Mouse (Mus musculus): ENCODE data around the gene Hsd17b2. TPM values are rescaled to one million over a fixed set of nuclear protein-coding genes. Genes with fewer than 3 reads are reported as not detected.
A peak's percentile ranks its signal among the peaks of the same experiment; 100 is the strongest.
"Not testable (repeated sequence)": the region's sequence is repeated elsewhere in the genome, so short reads cannot be mapped to it uniquely, and the experiment has no call there.

Gene Hsd17b2
- polyA plus RNA-seq, 1 experiment: 85.7 TPM

DNA sequence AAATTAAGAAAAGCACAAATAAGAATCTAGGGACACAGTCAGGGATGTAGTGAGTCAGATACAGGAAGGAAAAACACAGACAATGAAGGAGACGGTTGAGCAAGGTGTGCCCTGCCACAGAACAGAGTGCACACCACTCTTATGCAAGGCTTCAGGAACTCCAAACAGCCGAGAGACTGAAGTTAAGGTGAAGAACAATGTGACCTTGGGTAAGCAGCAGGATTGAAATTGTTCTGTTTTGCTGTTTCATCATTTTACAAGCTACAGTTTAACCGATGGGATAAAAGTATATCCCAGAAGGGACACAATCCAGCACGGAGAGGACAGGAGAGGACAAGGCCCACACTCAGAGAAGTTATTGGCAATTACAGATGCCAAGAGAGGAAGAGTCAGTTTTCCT lies 26.5 kb downstream of the Hsd17b2 start:
- TF ChIP-seq CTCF (IDR thresholded peaks at IDR 0.05; ENCODE audit: extremely low read depth, insufficient read length, insufficient replicate concordance, low read depth, low read length): no peak
- TF ChIP-seq POLR2A (IDR thresholded peaks at IDR 0.05; ENCODE audit: low read depth, low read length): no peak
- WGBS: 63% methylated on average over 4 of the region's 4 CpGs
- H3K4me3 ChIP-seq (ENCODE audit: low read depth, low read length): no peak overlapping the region
- no peaks in the 10 kb centered on the region for H3K36me3 ChIP-seq (ENCODE audit: control insufficient read depth, insufficient read depth, low read length)
- H3K27ac ChIP-seq (ENCODE audit: insufficient read depth, low read depth, low read length): no peak overlapping the region
- peaks cover 3% of the 10 kb centered on the region; the same call in 1 of the 2 replicates for H3K4me1 ChIP-seq (ENCODE audit: control insufficient read depth, insufficient read depth, insufficient read length, low read length)
- no peaks in the 10 kb centered on the region for H3K27me3 ChIP-seq (ENCODE audit: control insufficient read depth, insufficient read depth, low read length)

DNA sequence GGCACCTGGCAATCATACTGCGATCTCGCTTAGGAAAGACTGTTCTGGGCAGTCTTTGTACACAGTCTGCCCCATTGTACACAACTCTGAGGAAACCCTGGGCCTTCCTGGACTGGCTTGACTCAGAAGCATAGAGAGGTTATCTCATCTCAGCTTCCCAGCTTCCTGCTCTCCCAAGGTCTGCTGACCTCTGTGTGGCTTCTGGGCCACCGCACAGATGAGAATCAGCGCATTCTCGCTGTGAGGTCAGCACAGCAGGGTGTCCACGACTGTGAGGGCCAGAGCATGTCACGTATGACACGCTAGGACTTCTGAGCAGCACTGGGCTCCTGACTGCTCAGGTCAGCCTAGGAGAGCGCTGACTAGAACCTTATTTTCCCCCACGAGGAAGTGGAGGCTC lies 29.3 kb downstream of the Hsd17b2 start:
- H3K27me3 ChIP-seq (ENCODE audit: control insufficient read depth, insufficient read depth, low read length): no peaks in the 10 kb centered on the region
- TF ChIP-seq POLR2A (IDR thresholded peaks at IDR 0.05; ENCODE audit: low read depth, low read length) (no peak), CTCF (IDR thresholded peaks at IDR 0.05; ENCODE audit: extremely low read depth, insufficient read length, insufficient replicate concordance, low read depth, low read length) (no peak)
- H3K36me3 ChIP-seq (ENCODE audit: control insufficient read depth, insufficient read depth, low read length): peaks cover 6% of the 10 kb centered on the region
- no peak overlapping the region for H3K4me3 ChIP-seq (ENCODE audit: low read depth, low read length)
- H3K4me1 ChIP-seq (ENCODE audit: control insufficient read depth, insufficient read depth, insufficient read length, low read length): peaks cover 3% of the 10 kb centered on the region; the same call in 1 of the 2 replicates
- H3K27ac ChIP-seq (ENCODE audit: insufficient read depth, low read depth, low read length): no peak overlapping the region
- WGBS: 80% methylated on average over 10 of the region's 10 CpGs

DNA sequence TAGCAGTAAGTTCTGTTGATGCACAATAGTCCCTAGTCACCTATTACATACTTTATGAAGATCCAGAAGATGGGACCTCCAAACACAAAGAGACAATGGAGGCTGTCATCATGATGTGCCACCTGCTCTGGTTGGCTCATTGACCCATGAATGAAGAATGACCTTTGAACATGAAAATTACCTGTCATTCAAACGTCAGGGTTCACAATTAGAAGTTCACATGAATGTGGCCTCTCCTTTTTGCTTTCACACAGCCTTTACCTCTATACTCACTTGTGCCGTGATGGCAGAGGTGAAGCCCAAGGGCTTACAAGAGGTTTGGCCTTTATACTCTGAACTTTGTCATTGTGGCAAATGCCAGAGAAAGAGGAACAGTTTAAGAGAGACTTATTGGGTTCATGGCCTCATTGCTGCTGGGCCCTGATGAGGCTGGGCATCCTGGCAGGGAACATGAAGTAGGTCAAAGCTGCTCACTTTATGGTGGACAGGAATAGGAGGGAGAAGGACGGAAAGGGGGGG lies 35.0 kb downstream of the Hsd17b2 start:
- WGBS: 39% methylated on average over 3 of the region's 3 CpGs
- Histone ChIP-seq H3K4me1 (ENCODE audit: control insufficient read depth, insufficient read depth, insufficient read length, low read length) (peaks cover 25% of the 10 kb centered on the region; the same call in 1 of the 2 replicates), H3K27ac (ENCODE audit: insufficient read depth, low read depth, low read length) (peak overlapping the region; percentile 60), H3K4me3 (ENCODE audit: low read depth, low read length) (no peak overlapping the region), H3K27me3 (ENCODE audit: control insufficient read depth, insufficient read depth, low read length) (no peaks in the 10 kb centered on the region), H3K36me3 (ENCODE audit: control insufficient read depth, insufficient read depth, low read length) (peaks cover 6% of the 10 kb centered on the region)
- TF ChIP-seq CTCF (IDR thresholded peaks at IDR 0.05; ENCODE audit: extremely low read depth, insufficient read length, insufficient replicate concordance, low read depth, low read length) (no peak), POLR2A (IDR thresholded peaks at IDR 0.05; ENCODE audit: low read depth, low read length) (no peak)

DNA sequence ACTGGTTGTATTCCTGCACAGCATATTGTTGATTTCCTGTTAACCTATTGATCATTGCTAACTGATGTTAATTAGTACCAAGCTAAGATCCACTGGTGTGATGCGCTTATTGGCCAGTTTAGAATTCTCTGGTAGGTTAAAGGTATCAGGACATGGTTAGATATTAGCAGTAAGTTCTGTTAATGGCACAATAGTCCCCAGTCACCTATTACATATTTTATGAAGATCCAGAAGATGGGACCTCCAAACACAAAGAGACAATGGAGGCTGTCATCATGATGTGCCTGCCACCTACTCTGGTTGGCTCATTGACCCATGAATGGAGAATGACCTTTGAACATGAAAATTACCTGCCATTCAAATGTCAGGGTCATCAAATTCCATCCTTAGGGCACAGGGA lies 36.5 kb downstream of the Hsd17b2 start:
- not testable (repeated sequence) for H3K27ac ChIP-seq (ENCODE audit: insufficient read depth, low read depth, low read length); H3K27me3 ChIP-seq (ENCODE audit: control insufficient read depth, insufficient read depth, low read length); H3K4me3 ChIP-seq (ENCODE audit: low read depth, low read length); H3K36me3 ChIP-seq (ENCODE audit: control insufficient read depth, insufficient read depth, low read length)
- WGBS: 98% methylated on average over 1 of the region's 1 CpGs
- H3K4me1 ChIP-seq (ENCODE audit: control insufficient read depth, insufficient read depth, insufficient read length, low read length): peaks cover 31% of the 10 kb centered on the region; the same call in 1 of the 2 replicates

DNA sequence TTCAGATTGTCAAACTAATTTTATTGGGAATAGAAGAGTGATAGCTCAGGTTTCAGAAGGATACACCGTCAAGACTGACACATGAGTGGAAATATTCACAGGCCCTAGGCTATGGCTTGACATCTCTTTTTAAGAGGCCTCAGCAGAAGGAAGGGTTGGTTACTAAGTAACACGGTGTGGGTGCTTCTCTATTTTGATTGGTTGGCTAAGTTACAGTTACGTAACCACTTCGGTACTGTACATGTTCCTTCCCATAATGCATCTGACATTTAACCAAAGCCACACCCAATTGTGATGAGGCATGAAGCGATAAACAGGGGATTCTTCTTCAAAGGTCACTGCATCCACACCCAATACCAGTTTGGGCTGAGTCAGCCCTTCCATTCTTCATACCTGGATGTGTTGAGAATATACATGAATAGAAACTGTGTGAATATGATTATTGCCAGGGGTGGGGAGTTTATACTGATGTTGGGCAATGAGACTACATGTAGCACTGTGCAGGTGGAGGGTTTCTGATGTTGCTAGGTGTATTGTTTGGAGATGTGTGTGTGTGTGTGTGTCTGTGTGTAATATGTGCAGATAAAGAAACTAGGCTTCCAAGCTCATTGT lies 38.8 kb downstream of the Hsd17b2 start:
- TF ChIP-seq CTCF (IDR thresholded peaks at IDR 0.05; ENCODE audit: extremely low read depth, insufficient read length, insufficient replicate concordance, low read depth, low read length) (no peak), POLR2A (IDR thresholded peaks at IDR 0.05; ENCODE audit: low read depth, low read length) (no peak)
- Histone ChIP-seq H3K4me3 (ENCODE audit: low read depth, low read length) (no peak overlapping the region), H3K4me1 (ENCODE audit: control insufficient read depth, insufficient read depth, insufficient read length, low read length) (peaks cover 31% of the 10 kb centered on the region; the same call in 1 of the 2 replicates), H3K36me3 (ENCODE audit: control insufficient read depth, insufficient read depth, low read length) (no peaks in the 10 kb centered on the region), H3K27ac (ENCODE audit: insufficient read depth, low read depth, low read length) (peak overlapping the region; percentile 85), H3K27me3 (ENCODE audit: control insufficient read depth, insufficient read depth, low read length) (no peaks in the 10 kb centered on the region)
- 57% methylated on average over 5 of the region's 5 CpGs for WGBS

DNA sequence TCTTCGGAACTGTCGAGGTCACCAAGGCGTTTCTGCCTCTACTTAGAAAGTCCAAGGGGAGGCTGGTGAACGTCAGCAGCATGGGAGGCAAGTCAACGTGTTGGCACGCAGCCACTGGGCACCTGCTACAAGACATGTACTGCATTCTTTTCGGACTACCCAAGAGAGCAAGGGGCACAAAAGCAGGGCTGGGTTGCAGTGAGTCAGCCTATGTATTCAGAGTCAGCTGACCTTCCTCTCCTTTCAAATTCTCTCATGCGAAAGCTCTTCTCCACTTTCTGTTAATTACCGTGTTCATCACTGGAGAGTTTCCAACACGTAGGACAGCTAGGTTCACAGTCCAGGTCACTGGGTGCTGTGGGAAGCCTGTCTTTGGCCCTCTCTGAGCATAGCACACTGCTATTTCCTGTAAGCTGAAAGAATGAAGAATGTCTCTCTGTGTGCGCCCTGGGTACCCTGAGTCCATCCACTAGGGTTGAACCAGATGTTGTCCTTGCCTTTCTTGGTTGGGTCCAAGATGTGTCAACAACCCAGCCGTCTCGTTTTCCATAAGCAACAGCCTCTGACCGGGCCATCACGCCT lies 40.8 kb downstream of the Hsd17b2 start:
- Histone ChIP-seq H3K36me3 (ENCODE audit: control insufficient read depth, insufficient read depth, low read length) (0 out of 2 replicates have a peak, but pooled peaks cover 3% of the 10 kb centered on the region), H3K4me3 (ENCODE audit: low read depth, low read length) (no peak overlapping the region), H3K4me1 (ENCODE audit: control insufficient read depth, insufficient read depth, insufficient read length, low read length) (peaks cover 23% of the 10 kb centered on the region; the same call in 1 of the 2 replicates), H3K27me3 (ENCODE audit: control insufficient read depth, insufficient read depth, low read length) (no peaks in the 10 kb centered on the region), H3K27ac (ENCODE audit: insufficient read depth, low read depth, low read length) (peak overlapping the region; percentile 85)
- 48% methylated on average over 15 of the region's 15 CpGs for WGBS
- TF ChIP-seq POLR2A (IDR thresholded peaks at IDR 0.05; ENCODE audit: low read depth, low read length) (no peak), CTCF (IDR thresholded peaks at IDR 0.05; ENCODE audit: extremely low read depth, insufficient read length, insufficient replicate concordance, low read depth, low read length) (no peak)

DNA sequence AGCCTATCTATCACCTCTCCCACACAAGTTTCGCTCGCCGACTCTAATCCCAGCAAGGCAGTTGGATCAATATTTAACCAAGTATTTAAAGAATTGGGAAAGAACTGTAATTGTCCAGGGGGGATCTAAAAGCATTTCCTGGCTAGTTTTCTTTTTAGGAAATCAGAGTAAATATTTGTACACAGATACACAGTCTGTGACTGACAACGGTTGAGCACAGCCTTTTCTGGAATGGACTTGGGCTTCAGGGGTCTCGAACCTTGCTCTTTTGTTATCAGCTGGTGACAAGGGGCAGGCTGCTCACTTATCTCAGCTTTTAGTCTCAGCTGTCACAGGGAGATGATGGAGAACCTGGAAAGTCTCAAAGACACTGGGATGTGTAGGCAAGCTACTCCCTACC lies 44.9 kb downstream of the Hsd17b2 start:
- H3K4me1 ChIP-seq (ENCODE audit: control insufficient read depth, insufficient read depth, insufficient read length, low read length): peaks cover 17% of the 10 kb centered on the region; the same call in 1 of the 2 replicates
- no peak overlapping the region for H3K4me3 ChIP-seq (ENCODE audit: low read depth, low read length)
- no peak overlapping the region for H3K27ac ChIP-seq (ENCODE audit: insufficient read depth, low read depth, low read length)
- WGBS: 76% methylated on average over 5 of the region's 5 CpGs
- TF ChIP-seq CTCF (IDR thresholded peaks at IDR 0.05; ENCODE audit: extremely low read depth, insufficient read length, insufficient replicate concordance, low read depth, low read length) (no peak), POLR2A (IDR thresholded peaks at IDR 0.05; ENCODE audit: low read depth, low read length) (no peak)
- H3K36me3 ChIP-seq (ENCODE audit: control insufficient read depth, insufficient read depth, low read length): 0 out of 2 replicates have a peak, but pooled peaks cover 3% of the 10 kb centered on the region
- H3K27me3 ChIP-seq (ENCODE audit: control insufficient read depth, insufficient read depth, low read length): no peaks in the 10 kb centered on the region

All from small intestine, adult 2 months (tissue).